Mouse (Mus musculus) midbrain, embryonic 12.5 days (tissue): ENCODE data around the gene Mllt6. TPM values are rescaled to one million over a fixed set of nuclear protein-coding genes. Genes with fewer than 3 reads are reported as not detected.

Source experiments
- ATAC-seq: fragments of 200-750 bp; cut with Nextera tagmentation; 2 replicates; pipeline ENCODE4 v1.8.0; 2017; ENCODE audit warnings: low read depth, moderate TSS enrichment, moderate library complexity; ENCODE audit not compliant: low FRiP score
- H3K27ac ChIP-seq: fragments of 300-500 bp; sonication (generic); replicated peaks from 2 replicates; pipeline ENCODE4 v1.5.1; 2016; ENCODE audit warnings: mild to moderate bottlenecking
- H3K27me3 ChIP-seq: fragments of 300-500 bp; sonication (generic); 2 replicates; pipeline ENCODE4 v1.6.1; 2016; ENCODE audit warnings: mild to moderate bottlenecking
- H3K36me3 ChIP-seq: fragments of 300-500 bp; sonication (generic); 2 replicates; pipeline ENCODE4 v1.6.1; 2016
- H3K4me1 ChIP-seq: fragments of 300-500 bp; sonication (generic); 2 replicates; pipeline ENCODE4 v1.6.1; 2016
- H3K4me2 ChIP-seq: fragments of 300-500 bp; sonication (generic); replicated peaks from 2 replicates; pipeline ENCODE4 v1.6.1; 2016; ENCODE audit warnings: mild to moderate bottlenecking, moderate library complexity
- H3K4me3 ChIP-seq: fragments of 300-500 bp; sonication (generic); 2 replicates; pipeline ENCODE4 v1.5.1; 2016; ENCODE audit warnings: mild to moderate bottlenecking
- H3K9ac ChIP-seq: fragments of 300-500 bp; sonication (generic); replicated peaks from 2 replicates; pipeline ENCODE4 v1.6.1; 2016; ENCODE audit warnings: mild to moderate bottlenecking, moderate library complexity
- H3K9me3 ChIP-seq: fragments of 300-500 bp; sonication (generic); 2 replicates; pipeline ENCODE4 v1.6.1; 2016; ENCODE audit warnings: mild to moderate bottlenecking
- WGBS: fragments of 180-500 bp; shearing (Covaris S2); methylation state at CpG from one replicate; pipeline ENCODE4 v1.1.7; 2016; 5-methylcytosine and 5-hydroxymethylcytosine counted together
- polyA plus RNA-seq: library from polyadenylated mRNA; unstranded; fragments of >200 nt; fragmentation: Nextera tagmentation; extraction: Ambion mirVana; gene quantifications from 2 replicates; pipeline ENCODE4 v1.2.1, GENCODE M21; 2016

Mllt6 gene
- polyA plus RNA-seq = 3.0 and 3.2 TPM in 2 replicates

DNA sequence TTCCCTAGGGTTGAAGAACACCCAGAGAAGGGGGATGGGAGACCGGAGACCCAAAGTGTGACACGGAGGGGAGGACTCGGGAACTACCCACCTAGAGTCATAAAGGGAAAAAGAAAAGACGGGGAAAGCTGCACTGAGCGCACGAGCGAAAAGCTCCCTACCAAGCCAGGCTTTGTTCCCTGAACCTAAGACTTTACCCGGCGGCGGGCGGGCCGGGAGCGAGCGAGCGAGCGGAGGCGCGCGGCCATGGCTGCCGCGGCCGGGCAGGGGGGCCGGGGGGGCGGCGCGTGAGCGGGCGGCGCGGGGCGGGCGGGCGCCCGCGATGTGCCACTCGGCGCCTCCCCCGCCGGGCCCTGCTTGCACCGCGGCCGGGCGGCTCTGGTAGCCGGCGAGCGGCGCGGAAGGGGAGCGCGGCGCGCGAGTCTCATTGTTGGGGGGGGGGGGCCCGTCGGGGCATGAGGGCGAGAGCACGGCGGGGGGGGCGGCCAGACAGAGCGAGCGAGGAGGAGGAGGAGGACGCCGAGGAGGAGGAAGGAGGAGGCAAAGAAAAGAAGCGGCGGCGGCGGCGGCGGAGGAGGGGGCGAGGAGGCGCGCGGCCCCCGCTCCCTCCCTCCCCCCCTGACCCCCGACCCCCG lies at the start of gene Mllt6:
Gene Mllt6 (plus strand): TSS at position 522 of the 635 bp plus-strand sequence.
- Histone ChIP-seq H3K9ac (peak within 1 kb of the TSS; percentile 95), H3K27ac (peak within 1 kb of the TSS; percentile 92), H3K9me3 (peaks cover 5% of the 10 kb centered on the region; the same call in 1 of the 2 replicates), H3K4me1 (peaks cover 55% of the 10 kb centered on the region), H3K4me3 (peak within 1 kb of the TSS; percentile 97), H3K4me2 (peak within 1 kb of the TSS; percentile 83), H3K27me3 (peaks cover 32% of the 10 kb centered on the region), H3K36me3 (peaks cover 23% of the 10 kb centered on the region)
- peak; percentile 42 for ATAC-seq
- WGBS = 0% methylated on average over 46 of the region's 76 CpGs

DNA sequence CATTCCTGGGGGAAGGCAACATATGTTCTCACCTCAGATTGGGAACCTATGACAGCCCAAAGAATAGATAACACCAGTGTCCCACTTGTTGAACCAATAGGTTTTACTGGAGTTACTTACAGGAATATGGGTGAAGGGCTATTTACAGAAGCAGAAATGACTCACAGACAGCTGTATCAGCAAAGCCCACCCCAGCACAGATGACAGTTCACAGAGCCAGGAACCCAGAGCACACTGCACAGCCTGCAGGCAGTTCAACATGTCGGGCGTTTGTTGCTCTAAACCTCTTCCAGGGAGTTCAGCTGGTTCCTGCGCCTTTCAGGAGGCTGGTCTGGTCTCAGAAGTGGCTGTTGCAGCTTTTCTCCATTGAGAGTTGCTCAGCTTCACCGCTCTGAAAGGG lies 47.9 kb upstream of the Mllt6 start:
- Histone ChIP-seq H3K27me3 (peaks cover 40% of the 10 kb centered on the region), H3K9ac (no peak overlapping the region), H3K27ac (no peak overlapping the region), H3K36me3 (no peaks in the 10 kb centered on the region), H3K4me1 (peaks cover 3% of the 10 kb centered on the region; the same call in 1 of the 2 replicates), H3K4me3 (no peak overlapping the region), H3K4me2 (no peak overlapping the region), H3K9me3 (no peaks in the 10 kb centered on the region)
- ATAC-seq = no peak
- 81% methylated on average over 4 of the region's 4 CpGs for WGBS

DNA sequence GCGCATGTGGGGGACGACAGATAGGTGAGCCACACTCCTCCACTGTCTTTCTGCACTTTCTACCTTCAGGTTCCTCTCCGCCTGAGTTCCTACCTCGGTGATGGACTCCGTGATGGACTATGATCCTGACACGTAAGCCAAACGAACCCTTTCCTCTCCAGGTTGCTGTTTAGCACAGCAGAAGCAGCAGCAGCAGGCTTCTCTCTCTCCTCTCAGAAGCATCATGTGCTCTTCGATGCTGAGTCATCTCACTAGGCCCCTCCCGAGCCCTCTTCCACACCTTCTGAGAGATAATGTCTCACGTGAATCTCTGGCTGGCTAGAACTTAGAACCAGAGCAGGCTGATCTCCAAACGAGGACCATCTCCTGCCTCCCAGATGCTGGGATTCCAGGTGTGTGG lies 44.8 kb upstream of the Mllt6 start:
- Histone ChIP-seq H3K27me3 (peaks cover 33% of the 10 kb centered on the region), H3K4me1 (peaks cover 3% of the 10 kb centered on the region; the same call in 1 of the 2 replicates), H3K36me3 (no peaks in the 10 kb centered on the region), H3K4me2 (no peak overlapping the region), H3K9me3 (no peaks in the 10 kb centered on the region), H3K4me3 (no peak overlapping the region), H3K27ac (no peak overlapping the region), H3K9ac (no peak overlapping the region)
- ATAC-seq = no peak
- 66% methylated on average over 11 of the region's 11 CpGs for WGBS

DNA sequence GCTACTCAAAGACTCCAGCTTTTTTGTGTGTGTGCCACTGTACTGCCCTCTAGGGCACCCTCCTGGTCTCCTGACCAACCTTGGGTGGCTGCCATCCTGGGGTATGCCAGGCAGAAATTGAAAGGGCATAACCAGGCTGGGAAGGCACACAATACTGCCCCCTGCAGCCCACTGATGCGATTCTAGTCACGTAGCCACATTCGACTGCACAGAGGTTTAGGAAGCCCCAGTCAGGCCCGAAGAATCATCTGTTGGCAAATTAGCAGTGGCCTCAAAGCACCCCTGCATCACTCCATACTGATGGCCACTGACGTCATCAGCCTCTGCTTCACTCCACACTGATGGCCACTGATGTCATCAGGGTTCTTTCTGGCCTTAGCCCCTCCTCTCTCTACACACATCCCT lies 43.8 kb upstream of the Mllt6 start:
- Histone ChIP-seq H3K36me3 (no peaks in the 10 kb centered on the region), H3K9me3 (no peaks in the 10 kb centered on the region), H3K27me3 (peaks cover 44% of the 10 kb centered on the region), H3K9ac (no peak overlapping the region), H3K4me1 (peaks cover 3% of the 10 kb centered on the region; the same call in 1 of the 2 replicates), H3K4me2 (no peak overlapping the region), H3K27ac (no peak overlapping the region), H3K4me3 (no peak overlapping the region)
- WGBS = 43% methylated on average over 5 of the region's 5 CpGs
- no peak for ATAC-seq

DNA sequence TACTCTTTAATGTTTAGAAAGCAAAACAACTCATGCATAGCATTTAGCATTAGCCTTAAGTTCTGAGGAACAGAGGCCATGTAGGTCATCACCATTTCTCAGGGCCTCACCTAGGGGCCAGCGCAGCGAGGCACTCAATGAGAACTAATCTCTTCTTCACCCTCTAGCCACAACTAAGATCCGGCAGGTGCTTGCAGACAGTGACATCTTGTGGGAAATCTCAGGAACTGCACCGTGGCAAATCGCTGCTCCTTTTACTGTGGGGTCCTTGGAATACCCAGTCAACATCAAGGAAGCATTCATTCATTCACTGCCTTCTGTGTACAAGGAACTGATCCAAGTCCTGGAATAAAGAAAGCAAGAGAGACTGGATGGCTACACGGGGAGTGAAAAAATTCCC lies 40.8 kb upstream of the Mllt6 start:
- Histone ChIP-seq H3K27me3 (peaks cover 62% of the 10 kb centered on the region), H3K27ac (no peak overlapping the region), H3K4me3 (no peak overlapping the region), H3K36me3 (no peaks in the 10 kb centered on the region), H3K9me3 (no peaks in the 10 kb centered on the region), H3K4me2 (no peak overlapping the region), H3K9ac (no peak overlapping the region), H3K4me1 (peaks cover 16% of the 10 kb centered on the region)
- 5% methylated on average over 6 of the region's 6 CpGs for WGBS
- 0 out of 2 replicates have a peak, but pooled peaks have one; percentile 41 for ATAC-seq

DNA sequence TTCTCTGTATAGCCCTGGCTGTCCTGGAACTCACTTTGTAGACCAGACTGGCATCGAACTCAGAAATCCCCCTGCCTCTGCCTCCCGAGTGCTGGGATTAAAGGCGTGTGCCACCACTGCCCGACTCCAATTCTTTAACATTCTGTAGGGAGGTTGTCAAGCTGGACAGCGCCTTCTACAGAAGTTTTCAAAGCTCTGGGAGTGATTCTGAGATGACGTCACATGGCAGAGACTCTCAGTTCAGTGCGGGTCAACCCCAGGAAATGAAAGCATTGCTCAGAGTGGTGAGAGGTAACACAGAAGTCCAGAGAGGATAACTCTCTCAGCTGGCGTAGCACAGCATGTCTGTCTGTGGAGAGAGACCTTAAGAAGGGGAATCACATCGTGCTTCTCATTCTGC lies 40.0 kb upstream of the Mllt6 start:
- Histone ChIP-seq H3K27me3 (peaks cover 64% of the 10 kb centered on the region), H3K27ac (no peak overlapping the region), H3K9ac (no peak overlapping the region), H3K36me3 (no peaks in the 10 kb centered on the region), H3K9me3 (no peaks in the 10 kb centered on the region), H3K4me3 (no peak overlapping the region), H3K4me2 (no peak overlapping the region), H3K4me1 (peaks cover 23% of the 10 kb centered on the region)
- 65% methylated on average over 9 of the region's 9 CpGs for WGBS
- no peak for ATAC-seq

DNA sequence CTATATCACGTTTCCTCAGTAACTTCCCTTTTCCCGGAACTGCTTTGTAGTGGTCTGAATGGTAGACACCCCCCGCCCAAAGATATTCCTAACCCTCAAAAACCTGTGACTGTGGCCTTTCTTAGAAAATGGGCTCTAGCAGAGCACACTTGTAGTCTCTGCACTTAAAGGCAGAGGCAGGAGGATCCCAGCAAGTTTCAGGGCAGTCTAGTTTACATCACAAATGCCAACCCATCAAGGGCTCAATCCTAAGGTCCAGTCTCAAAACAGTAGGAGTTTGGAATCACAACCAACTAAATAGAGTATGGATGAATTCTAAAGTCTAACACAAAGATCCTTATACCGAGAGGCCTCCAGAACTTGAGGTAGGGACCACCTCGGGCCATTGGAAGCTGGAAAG lies 37.7 kb upstream of the Mllt6 start:
- peaks cover 30% of the 10 kb centered on the region for H3K4me1 ChIP-seq
- 72% methylated on average over 5 of the region's 5 CpGs for WGBS
- no peak overlapping the region for H3K4me2 ChIP-seq
- no peak overlapping the region for H3K9ac ChIP-seq
- H3K4me3 ChIP-seq = no peak overlapping the region
- ATAC-seq = no peak
- peaks cover 74% of the 10 kb centered on the region for H3K27me3 ChIP-seq
- H3K9me3 ChIP-seq = no peaks in the 10 kb centered on the region
- H3K36me3 ChIP-seq = no peaks in the 10 kb centered on the region
- no peak overlapping the region for H3K27ac ChIP-seq

DNA sequence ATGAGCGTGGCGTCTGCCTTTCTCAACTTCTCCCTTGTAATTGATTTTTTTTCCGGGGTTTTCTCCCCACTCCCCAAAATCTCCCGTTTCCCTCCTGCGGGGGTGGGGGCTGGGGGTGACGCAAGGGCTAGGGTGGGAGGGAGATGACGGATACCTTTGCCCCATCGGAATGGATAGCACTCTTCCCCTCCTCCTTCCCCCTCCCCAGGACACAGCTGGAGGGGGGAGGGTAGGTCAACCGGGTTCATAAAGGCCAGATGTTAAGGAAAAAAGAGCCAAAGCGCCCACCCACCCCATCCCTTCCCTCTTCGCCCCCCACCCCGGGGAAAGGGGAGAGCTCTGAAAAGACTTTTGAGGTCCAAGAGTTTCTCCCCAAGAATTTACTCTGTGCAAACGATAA lies 36.8 kb upstream of the Mllt6 start:
- 3% methylated on average over 13 of the region's 13 CpGs for WGBS
- H3K27me3 ChIP-seq = peaks cover 83% of the 10 kb centered on the region
- 0 out of 2 replicates have a peak overlapping the region, but pooled peaks have one; percentile 11 for H3K4me2 ChIP-seq
- H3K4me1 ChIP-seq = peaks cover 30% of the 10 kb centered on the region
- H3K27ac ChIP-seq = no peak overlapping the region
- H3K9me3 ChIP-seq = no peaks in the 10 kb centered on the region
- H3K9ac ChIP-seq = no peak overlapping the region
- no peak for ATAC-seq
- H3K4me3 ChIP-seq = no peak overlapping the region
- no peaks in the 10 kb centered on the region for H3K36me3 ChIP-seq

DNA sequence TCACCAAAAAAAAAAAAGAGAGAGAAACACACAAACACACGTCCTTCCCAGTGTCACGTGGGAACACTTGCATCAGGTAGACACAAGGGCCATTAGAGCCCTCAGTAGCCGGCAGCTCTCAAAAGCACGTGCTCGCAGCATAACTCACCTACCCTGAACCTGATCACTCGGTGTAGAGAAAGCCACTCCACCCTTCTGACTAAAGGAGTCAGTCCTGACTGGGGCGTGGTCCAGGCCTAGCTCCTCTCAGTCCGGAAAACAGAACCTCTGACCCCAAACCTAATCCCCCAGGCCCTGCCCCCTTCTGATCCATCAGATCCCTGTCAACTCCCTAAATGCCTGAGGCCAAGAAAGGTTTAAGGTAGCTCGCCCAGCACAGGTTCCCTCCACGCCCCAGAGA lies 36.4 kb upstream of the Mllt6 start:
- ATAC-seq = no peak

DNA sequence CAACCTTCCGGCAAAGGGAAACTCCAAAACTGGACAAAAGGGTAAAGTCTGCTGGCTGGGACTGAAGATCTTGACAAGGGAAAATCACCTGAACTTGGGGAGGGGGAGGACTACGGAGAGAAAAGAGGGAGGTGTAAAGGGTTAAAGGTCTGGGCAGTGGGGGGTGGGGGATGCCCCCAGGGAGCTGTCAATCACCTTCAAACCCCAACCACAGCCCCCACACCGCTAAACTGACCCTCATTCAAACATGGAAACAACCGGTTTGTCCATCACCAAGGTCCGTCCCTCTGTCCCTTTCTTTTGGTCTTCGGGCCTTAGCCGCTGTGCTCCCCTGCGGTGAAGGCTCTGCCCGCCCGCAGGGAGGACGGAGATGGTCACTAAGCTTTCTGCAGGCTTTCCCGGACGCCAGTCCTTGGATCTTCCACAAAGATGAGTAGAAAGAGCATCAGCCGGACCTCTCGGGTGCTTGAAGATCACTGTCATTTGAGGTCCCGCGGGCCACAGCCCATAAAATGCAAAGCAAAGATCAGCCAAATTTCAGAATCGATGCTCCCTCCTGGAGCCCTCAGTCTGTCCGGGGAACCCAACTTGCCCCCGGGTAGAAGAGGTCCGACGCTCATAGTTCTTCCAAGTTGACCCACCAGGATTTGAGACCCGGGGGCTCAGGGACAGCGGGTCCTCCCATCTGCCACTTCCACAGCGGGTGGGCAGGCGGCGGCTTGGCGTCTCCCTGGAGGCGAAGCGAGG lies 35.5 kb upstream of the Mllt6 start:
- H3K9ac ChIP-seq = peak overlapping the region; percentile 72; the same call in 1 of the 2 replicates
- H3K9me3 ChIP-seq = no peaks in the 10 kb centered on the region
- WGBS = 2% methylated on average over 30 of the region's 30 CpGs
- peaks cover 87% of the 10 kb centered on the region for H3K27me3 ChIP-seq
- H3K27ac ChIP-seq = no peak overlapping the region
- no peak for ATAC-seq
- H3K4me1 ChIP-seq = peaks cover 30% of the 10 kb centered on the region
- peak overlapping the region; percentile 79 for H3K4me2 ChIP-seq
- peak overlapping the region; percentile 71 for H3K4me3 ChIP-seq
- H3K36me3 ChIP-seq = no peaks in the 10 kb centered on the region

More for the DNA sequence above, 36.4 kb upstream of the Mllt6 start:
- Histone ChIP-seq H3K4me3 (peak overlapping the region; percentile 71; the same call in 1 of the 2 replicates), H3K27me3 (peaks cover 87% of the 10 kb centered on the region), H3K27ac (no peak overlapping the region), H3K4me1 (peaks cover 30% of the 10 kb centered on the region), H3K9ac (no peak overlapping the region), H3K36me3 (no peaks in the 10 kb centered on the region), H3K9me3 (no peaks in the 10 kb centered on the region), H3K4me2 (peak overlapping the region; percentile 79)
- 4% methylated on average over 10 of the region's 10 CpGs for WGBS

DNA sequence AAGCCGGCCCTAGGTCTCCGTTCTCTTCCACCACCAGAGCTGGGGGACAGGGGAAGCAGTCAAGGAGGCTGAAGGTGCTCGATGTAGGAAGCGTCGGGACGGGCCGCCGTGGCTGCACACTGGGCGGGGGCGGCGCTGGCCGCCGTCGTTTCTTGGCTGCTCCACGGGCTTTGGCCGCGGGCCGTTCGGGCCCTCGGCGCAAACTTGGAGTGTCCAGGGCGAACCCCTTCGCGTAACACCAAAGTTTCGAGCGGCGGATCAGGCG lies 35.0 kb upstream of the Mllt6 start:
- WGBS = 0% methylated on average over 20 of the region's 28 CpGs
- peak overlapping the region; percentile 72 for H3K9ac ChIP-seq

More for the DNA sequence above, 35.0 kb upstream of the Mllt6 start:
- H3K4me1 ChIP-seq = peaks cover 30% of the 10 kb centered on the region
- no peak overlapping the region for H3K27ac ChIP-seq
- H3K9me3 ChIP-seq = no peaks in the 10 kb centered on the region
- H3K36me3 ChIP-seq = no peaks in the 10 kb centered on the region
- H3K4me2 ChIP-seq = peak overlapping the region; percentile 79
- peak overlapping the region; percentile 71 for H3K4me3 ChIP-seq
- no peak for ATAC-seq
- peaks cover 84% of the 10 kb centered on the region for H3K27me3 ChIP-seq
